Mouse (Mus musculus): Measurements from ENCODE around the gene Pex11g.

GRCm38 (mm10) chr8:3517117-3517495, 49.6 kb upstream of the Pex11g start:
- TF ChIP-seq CTCF (IDR thresholded peaks at IDR 0.05; ENCODE audit: low read depth, low read length) (no peak), TAL1 (conservative IDR thresholded peaks at IDR 0.05; ENCODE audit: low read depth, low read length) (no peak), POLR2AphosphoS5 (IDR thresholded peaks at IDR 0.05; ENCODE audit: insufficient replicate concordance, low read depth, low read length) (no peak)

All from G1E (cell line).